Mouse (Mus musculus): ENCODE measurements at regions not wholly inside any gene's neighbourhood (a gene's known extent, or its start where the extent isn't known, plus 50 kb on each side); places are given as distances from the start of the nearest gene placed in this dataset.

DNA sequence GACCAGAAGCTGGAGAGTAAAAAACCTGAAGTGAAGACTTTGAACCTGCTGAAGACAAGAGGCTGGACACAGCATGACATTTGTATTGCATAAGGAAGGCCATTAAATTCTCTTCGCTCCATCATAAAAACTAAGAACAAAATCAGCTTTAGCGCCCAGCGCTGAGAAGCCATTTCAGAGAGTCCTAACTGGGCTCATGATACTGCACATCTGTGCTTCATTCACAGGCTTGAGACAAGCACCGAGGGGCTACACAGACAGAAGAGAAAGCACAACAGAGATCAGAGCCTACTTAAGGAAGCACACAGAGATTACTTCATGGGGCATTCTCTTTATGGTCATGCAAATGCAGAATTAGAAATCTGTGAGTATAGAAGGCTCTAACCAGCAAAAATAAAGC lies 338.2 kb upstream of the G2e3 start:
- no peak for DNase-seq

DNA sequence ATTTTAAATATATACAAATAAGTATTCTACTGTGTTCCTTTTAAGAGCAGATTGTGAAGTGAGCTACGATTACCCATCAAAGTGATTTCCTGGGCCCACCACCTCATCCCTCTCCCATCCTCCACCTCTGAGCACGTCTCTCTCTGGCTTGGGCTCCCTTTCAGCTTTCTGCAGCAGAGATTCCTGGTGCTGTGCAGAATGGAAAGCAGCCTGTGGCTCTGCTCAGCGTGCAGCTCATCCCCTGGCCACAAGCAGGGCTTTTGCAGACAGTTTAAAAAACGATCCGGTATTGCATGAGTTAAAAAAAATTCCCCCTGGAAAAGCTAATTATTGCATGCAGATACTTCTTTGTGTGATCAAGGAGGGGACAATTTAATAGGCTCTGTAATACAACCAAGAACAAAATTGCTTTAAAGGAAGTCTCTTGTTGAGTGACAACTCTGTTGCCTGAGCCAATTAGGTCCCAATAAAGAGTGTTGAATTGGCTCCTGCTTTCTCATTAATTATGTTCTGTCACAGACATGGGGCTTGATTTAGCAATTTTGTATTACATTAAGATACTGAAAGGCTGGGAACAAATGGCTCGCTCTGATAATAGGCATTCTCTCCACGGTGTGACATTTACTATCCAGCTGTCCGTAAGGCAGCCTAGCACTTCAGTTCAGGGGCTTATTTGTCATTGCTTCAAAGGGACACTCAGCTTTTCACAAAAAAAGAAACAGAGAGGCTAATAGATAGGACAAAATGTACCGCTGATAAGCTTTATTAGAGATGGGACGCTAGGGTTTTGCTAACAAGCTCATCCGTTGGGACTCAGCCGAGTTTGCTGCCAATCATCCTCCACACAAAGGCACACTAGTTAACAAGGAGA lies 345.9 kb upstream of the G2e3 start:
- DNase-seq, result no peak

DNA sequence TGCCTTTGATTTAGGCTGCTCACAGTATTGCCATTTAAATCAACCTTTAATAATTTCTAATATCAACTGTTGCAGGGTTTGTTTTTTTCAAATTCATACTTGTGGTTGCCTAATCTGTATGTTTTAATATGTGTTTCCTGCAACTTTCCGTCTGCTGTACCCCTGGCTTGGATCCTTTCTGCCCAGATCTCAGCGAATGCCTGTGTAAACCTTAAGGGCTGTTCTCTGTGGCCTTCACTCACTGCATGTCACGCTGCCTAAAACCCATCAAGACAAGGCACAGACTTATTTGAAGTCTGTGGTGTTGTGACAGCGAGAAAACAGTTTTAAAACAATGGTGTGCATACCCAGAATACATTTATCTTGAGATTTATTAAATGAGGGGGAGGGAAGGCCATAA lies 346.8 kb upstream of the G2e3 start:
- DNase-seq, result no peak

DNA sequence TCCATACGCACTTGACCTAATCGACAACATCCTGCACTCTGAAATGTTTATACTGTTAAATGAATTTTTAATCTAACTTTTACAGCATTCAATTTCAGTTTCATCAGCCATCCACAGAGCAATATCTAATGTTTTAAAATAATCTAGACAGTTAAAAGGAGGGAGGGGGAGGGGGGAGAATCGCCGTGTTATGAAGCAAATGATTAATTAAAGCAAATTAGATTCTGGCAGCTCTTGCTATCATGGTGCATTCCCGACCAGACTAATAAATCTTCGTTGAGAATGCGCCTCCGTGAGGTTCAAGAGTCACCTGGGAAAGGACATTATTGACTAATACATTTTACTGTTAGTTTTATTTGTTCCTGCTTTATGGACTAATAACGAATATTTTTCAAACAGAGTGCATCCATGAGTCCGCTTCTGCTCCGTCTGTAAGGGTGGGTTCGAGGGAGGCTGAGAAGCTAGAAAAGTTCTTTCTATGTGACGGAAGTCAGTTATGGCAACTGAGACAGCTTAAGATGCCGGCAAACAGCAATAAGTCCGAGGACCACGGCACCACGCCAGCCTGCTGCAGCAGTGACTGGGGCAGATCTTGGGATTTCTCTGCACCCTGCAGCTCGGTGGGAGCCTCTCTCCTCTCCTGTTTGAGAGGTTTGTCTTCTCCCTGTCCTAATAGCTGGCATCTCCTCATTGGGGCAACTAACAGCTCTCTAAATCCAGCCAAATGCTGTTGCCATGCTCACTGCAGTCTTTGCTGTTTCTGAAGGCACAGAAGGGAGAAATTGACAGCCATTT lies 347.4 kb upstream of the G2e3 start:
- no peak for DNase-seq

DNA sequence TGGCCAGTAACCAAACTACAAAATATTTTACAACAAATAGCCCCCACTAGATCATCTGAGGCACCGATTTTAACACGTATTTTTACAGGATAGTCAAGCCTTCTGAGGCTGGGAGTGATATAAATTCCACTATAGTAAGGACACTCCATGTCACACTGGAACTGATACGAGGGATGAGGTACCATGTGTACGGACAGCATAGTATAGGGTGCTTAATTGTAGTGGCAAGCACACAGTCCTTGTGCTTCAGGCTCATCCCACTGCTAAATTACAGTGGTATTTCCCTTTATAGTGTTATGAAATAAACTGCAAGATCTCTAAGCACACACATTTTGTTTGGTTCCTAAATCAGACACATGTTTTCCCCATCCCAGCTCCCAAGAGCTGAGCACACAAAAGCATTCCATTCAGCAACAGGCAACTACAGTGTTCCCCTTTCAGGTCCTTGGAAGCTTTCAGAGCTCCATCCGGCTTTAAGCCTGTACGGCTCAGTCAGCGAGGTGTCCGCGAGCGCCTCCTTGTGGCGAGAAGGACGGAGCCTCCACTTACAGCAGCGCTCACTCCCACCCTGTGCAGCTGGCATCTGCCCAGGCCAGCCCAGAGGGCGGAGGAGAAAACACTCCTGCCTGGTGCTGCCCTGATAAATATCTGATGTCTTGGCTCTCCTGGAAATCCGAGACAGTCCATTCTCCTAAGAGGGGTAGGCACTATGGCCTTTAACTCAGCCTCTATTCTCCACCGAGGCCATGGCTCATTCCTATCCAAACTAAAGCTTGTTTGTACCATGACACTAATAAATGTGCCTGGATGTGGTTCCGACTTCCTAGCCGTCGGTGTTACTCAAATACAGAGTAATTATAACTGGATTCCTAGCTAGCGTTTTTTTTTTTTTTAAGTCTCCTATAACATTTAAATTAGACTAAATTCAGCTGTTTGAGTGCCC lies 348.3 kb upstream of the G2e3 start:
- peak; percentile 3 for DNase-seq

DNA sequence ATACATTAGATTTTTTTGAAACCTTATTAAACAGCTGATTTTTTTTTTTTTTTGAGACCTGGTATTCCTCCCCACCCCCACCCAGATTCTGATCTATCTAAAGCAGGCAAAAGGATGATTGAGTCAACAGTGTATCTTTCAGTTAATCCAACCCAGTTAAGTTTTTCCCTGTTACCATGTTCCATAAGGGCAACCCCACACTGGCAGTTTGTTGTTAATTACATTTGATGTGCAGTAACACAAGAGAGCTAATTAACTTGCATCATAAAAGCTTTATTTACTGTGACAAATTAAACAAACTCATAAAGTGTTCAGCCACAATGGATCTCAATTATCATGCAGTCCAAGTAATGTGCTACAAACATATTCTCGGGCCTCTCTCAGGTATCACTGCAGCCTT lies 346.8 kb upstream of the Prkd1 start:
- no peak for DNase-seq

DNA sequence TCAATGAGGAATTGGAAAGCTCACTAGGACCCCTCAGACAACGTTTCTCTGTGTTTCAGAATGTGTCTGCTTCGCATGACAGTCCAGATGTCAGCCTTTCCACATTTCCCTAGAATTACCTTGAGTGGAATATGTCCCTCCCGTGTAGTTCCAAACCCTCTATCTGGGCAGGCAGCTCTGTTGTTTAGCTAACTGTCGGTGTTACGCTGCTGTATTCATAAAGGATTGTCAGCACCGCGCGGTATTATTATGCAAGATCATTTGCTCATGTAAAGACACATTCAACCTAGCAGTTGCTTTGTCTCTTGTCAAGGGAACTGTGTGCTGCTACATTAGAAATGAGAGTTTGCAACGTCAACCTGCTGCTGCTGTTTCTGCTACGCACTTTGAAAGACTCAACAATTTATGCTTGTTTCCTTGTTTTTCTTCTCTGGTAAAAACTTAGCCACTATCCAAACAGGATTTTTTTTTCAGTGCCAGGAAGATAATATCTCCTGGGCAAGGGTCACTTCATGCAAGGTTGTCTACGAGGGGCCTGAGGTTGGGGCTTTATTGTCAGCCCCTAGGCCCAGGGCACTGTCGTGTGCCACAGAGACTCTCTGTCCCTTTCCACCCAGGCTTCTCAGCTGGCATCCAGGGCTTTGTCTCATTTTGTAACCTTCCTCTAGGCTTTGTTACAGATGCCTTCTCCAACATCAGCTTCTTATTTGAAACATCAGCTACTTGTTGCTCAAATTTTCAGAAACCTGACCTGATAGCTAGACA lies 340.8 kb upstream of the Prkd1 start:
- DNase-seq, result no peak

DNA sequence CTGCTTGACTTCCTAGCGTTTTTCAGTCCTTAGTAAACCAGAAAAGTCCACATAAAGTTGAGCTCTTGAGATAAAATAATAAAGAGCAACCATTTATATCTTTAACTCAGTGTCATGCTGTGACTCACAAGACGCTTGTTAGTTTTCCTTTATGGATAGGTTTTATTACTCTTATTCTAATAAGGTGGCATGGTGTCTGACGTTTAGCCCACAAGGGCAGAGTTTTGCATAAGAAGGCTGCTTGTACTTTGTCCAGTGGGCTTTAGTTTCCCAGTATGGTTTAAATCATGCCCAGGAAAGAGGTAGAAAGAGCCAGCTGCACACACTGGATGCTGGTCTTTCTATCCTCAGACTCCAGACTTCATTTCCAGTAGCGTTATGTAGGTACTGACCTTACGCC lies 332.4 kb upstream of the Prkd1 start:
- no peak for DNase-seq

DNA sequence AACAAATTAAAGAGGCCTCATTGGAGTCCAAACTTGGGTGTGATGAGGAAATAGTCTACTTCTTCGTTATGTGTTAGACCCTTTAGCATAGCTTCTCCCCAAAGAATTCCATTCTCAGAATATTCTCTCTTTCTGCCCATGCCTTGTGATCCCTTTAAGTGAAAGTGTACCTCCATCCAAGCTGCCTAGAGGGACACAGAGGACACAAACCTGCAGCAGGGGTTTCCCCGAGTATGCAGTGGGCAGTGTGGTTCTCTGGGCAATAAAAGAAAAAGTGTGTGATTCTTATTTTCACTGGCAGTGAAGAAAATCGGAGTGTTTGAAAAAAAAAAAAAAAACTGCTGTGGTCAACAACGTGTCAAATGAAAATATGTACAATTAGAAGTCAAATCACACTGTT lies 331.9 kb upstream of the Prkd1 start:
- no peak for DNase-seq

DNA sequence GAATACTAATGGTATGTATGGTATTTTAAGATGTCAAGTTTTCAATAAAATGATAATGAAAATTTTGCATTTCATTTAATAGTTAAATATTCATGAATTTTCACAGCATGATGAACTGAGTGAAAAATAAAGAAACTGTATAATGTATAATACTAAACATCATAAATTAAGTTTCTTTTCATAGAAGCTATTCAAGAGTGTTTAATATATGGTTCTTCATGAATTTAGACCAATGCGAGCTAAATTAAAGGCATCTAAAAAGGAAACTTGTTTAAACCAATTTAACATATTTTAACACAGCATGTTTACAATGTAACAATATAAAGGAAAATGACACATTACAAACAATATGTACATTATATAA lies 321.8 kb upstream of the Prkd1 start:
- no peak for DNase-seq

DNA sequence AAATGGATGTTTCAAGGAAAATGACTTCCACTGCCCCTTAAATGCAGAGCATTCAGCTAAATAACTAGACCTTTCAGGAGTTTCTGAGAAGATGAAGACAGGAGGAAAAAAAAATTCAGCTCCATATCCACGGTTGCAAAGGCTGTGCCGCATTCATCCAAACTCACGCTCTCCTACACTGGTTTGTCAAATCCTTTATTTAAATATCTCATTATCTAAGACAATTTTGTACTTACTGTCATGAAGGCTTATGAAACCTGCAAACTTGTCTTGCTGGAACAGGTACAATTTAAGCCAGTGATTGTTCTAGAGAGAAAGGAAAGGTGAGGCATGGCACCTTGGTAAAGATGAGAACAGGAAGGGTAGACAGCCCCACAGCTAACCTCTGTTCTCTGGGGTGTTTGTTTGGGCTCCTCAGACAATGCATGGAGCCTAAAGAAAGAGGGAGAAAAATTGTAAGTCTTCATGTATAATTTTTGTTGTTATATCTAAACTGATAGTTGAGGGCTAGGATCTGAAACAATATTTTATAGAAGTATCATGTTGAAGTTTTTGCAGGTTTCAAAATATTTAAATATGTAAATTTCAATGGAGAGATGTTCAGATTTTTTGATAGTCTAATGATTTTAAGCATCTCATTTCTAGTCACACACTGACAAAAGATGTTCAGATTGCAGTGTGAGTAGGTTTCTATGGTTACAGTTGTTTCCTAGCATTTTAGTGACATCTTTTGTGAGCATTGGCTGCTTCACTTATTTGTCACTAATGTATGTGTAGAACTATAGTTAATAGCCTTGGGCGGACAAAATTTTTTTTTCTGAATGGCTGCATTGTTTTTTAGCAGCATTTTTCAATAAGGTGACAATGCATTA lies 321.2 kb upstream of the Prkd1 start:
- DNase-seq, result no peak

DNA sequence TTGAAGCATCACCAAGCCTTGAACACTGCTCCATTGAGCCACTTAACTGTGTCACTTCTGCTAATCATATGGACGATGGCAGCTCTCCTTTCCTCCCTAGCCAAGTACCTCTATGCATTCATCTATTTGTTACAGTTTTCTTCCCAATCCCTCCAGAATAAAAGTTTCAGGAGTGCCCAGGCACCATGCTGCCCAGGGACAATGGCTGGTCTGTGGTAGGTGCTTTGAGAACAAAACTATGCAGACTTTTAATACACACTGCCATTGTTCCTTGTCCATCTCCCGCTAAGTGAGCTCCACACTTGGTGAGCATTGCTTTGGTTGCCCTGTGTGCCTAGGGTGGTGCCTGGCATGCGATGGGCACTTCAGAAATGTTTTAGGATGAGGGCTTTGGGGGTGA lies 320.5 kb upstream of the Prkd1 start:
- DNase-seq, result no peak

DNA sequence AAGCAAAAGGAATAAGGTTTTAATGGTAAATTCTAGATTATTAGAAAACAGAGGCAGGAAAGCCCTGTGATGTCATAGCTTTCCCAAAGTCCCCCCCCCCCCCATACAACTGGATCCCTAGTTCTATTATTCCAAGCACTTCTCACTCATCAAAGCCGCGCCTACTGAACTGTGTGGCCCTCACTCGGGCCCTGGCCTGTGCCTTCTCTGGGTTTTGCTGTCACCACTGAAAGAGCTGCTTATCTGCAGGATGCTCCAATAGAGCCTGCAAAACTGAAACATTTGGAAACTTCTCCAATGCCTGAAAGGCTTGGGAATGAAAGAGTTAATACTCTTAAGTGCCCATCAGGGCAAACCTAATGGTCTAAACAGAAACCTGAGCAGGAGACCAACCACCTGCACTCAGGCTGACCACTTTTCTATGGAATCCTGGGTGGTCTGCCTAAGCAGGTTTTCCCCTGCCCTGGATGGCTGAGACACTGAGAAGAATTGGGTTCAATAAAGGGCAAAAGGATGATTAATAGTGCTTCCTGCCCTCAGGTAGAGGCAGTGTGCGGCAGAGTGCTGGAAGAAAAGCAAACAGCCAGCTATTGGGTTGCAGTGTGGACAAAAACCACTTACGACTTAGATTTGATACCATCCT lies 318.4 kb upstream of the Prkd1 start:
- DNase-seq, result no peak

DNA sequence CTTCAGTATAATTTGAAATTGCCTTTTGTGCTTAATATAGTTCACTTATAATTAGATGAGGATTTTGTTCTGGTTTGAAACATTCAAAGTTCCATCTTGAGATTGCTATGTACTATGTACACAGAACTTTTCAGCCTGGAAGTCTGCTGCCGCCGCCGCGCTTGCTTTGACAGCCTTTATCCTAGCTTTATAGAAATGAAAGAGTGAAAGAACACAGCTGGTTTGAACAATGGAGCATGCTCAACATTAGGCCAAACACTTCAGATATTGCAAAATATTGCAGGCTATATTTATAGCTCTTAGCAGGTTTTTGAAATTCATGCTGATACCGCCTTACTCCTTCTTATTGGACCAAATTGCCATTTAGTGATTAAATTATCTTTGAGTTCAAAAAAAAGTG lies 305.1 kb upstream of the Prkd1 start:
- DNase-seq, result no peak

DNA sequence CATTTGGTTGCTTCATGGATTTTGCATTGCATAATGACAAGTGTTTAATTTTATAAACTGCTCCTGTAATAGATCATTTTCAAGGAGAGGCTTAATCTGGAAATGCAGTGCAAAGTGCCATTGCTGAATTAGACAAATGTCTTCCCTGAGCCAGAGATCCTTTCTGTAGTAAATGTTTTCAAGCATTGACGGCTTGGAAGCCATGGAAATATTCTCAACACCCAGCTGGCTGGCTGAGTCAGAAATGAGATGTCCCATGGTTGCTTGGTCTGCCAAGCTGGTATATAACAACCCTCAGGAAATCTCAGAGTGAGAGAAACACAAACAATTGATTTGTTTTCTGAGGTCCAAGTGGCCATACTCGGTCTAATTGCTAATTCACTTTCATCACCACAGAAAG lies 298.1 kb upstream of the Prkd1 start:
- no peak for DNase-seq

DNA sequence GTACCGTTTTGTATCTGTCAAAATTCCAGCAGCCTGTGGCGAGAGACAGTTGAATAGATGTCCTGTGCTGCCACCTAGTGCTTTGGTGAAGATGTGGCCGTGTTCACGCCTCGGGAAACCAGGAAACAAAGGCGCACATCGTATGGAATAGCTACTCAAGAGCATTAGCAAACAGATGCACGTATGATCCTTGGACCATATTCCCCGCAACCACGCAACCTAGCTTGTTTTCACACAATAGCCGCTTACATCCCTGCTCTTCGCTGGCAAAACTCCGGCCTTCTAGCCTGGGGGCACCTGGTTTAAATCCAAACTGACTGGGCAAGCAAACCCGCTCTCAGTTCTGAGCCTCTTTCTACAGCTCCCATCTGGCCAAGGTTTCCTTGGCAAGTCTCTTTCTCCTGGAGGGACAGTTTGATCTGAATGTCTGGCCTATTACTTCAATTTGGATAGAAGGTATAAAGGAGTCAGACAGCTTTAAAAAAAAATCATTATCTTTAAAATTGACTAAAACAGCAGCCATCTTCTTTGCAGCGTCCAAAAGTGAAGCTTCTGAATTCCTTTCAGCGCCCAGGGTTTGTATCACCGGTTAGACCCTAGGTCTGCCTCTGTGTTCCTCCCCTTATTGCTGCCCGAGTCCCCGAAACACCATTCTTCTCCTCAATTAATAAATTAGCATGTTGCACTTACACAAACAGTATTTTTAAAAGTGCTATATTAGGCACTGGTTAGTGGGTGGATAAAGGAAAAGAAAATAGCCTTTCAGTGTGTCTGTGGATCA lies 295.0 kb upstream of the Prkd1 start:
- peak; percentile 38 for DNase-seq

DNA sequence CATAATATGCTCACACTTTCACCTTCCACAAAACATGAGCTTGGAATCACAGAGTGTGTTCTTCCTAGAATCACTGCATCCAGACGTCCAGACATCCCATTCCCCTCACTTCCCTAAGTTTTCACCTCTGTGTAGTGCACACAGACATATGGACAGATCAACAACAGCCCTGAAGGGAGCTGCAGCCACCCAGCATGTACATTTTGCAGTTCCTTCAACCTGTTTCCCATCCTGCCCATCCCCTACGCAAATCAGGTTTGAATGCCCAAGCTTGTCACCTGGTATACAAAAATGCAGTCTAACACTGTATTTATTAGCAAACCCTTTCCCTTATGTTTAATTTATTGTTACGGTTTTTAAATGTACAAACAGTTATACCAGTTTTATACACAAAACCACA lies 294.4 kb upstream of the Prkd1 start:
- no peak for DNase-seq

DNA sequence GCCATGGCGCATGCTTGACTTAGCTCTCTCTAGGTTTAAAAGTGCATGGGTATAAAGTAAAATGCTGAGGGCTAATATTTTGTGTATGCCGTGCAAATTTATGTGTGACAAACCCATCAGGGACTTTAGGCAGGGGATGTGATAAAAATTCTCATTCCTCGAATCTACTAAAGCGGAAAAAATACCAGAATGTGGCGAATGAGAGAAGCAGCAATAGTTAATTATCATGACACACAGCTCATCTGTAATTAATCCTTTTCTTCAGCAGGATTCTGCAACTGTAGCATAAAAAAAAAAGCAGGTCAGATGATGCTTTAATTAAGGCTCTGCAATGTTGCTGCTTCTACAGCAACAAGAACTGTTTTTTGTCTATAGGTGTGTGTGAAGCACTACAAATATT lies 286.6 kb upstream of the Prkd1 start:
- no peak for DNase-seq

DNA sequence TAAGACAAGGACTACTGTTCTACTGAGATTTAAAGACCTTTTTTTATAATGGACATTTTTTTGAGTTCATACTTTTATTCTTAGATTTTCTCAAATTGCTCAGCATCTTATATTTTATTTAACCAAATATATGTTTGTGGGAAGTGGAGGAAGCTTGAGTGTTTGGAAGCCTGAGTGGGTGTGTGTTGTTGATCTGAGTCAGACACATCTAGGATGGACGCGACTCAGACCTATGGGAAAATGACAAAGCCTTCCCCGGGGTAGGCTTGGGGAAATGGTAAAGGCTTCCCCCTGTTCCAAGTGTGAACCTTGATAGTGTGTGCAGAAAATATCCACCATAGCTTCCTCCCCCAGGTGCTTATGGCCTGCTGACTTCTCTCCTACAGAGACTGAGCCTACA lies 283.6 kb upstream of the Prkd1 start:
- DNase-seq, result no peak

DNA sequence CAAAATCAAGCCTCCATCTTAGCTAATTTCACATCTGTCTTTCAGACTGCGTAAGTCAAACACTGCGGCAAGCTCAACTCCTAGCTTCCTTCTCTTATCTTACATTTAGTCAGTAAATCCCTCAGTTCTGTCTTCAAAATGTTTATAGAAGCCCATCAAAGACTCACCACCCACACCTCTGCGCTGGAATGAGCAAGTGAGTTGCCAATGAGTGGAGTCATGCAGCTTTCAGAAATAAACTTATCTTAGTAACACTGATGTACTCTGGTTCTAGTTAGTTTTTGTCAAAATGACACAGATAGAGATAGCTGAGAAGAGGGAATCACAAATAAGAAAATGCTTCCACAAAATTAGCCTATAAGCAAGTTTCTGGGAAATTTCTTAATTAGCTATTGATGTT lies 280.7 kb upstream of the Prkd1 start:
- no peak for DNase-seq

Measured in cerebellum, adult 11 months (tissue).